Mouse (Mus musculus): ENCODE measurements around the gene Ctu2. TPM values are rescaled to one million over a fixed set of nuclear protein-coding genes. Genes with fewer than 3 reads are reported as not detected.

The Ctu2 gene
- total and polyA plus RNA-seq, 3 experiments, result 15.5 to 46.7 (median 18.1) TPM

Small RNA genes within 50 kb of the gene (microRNA-seq; reads per million reads assigned to microRNA genes)
- 0 reads per million in 2 experiments for gene Gm24366

Other genes starting within 250 kb of the Ctu2 start
- 10 to 100 TPM; 16.0 to 24.2 TPM for gene Zfpm1, start 194.0 kb upstream of the Ctu2 start, total RNA-seq (2021)
- gene Zfpm1, start 194.0 kb upstream of the Ctu2 start, polyA plus RNA-seq (2012; rRNA removed), result 37.4 and 60.4 TPM in 2 replicates
- gene Trhr2, start 115.4 kb upstream of the Ctu2 start, total RNA-seq (2021), result not detected
- not detected in 2 replicates for gene Trhr2, start 115.4 kb upstream of the Ctu2 start, polyA plus RNA-seq (2012; rRNA removed)
- gene Zc3h18, start 99.5 kb upstream of the Ctu2 start, total RNA-seq (2021), result 10 to 100 TPM; 36.9 to 44.8 TPM
- gene Zc3h18, start 99.5 kb upstream of the Ctu2 start, polyA plus RNA-seq (2012; rRNA removed), result 34.3 and 38.2 TPM in 2 replicates
- not detected for gene Il17c, start 54.1 kb upstream of the Ctu2 start, total RNA-seq (2021)
- gene Il17c, start 54.1 kb upstream of the Ctu2 start, polyA plus RNA-seq (2012; rRNA removed), result 0.16 TPM in 1 of 2 replicates, not detected in the other
- 10 to 100 TPM; 26.3 to 43.7 TPM for gene Cyba, start 43.2 kb upstream of the Ctu2 start, total RNA-seq (2021)
- 108 and 116 TPM in 2 replicates for gene Cyba, start 43.2 kb upstream of the Ctu2 start, polyA plus RNA-seq (2012; rRNA removed)
- 10 to 100 TPM in 1 of 2 experiments, 1 to 10 TPM in 1; 9.2 to 39.5 TPM for gene Mvd, start 32.7 kb upstream of the Ctu2 start, total RNA-seq (2021)
- gene Mvd, start 32.7 kb upstream of the Ctu2 start, polyA plus RNA-seq (2012; rRNA removed), result 39.7 and 73.8 TPM in 2 replicates
- gene Snai3, start 15.4 kb upstream of the Ctu2 start, total RNA-seq (2021), result not detected
- gene Snai3, start 15.4 kb upstream of the Ctu2 start, polyA plus RNA-seq (2012; rRNA removed), result 0.15 and 0.19 TPM in 2 replicates
- gene Rnf166, start 79 bp upstream of the Ctu2 start, total RNA-seq (2021), result 10 to 100 TPM; 42.8 to 83.8 TPM
- gene Rnf166, start 79 bp upstream of the Ctu2 start, polyA plus RNA-seq (2012; rRNA removed), result 132 and 157 TPM in 2 replicates
- 10 to 100 TPM; 15.1 to 26.4 TPM for gene Piezo1, start 75.2 kb downstream of the Ctu2 start, total RNA-seq (2021)
- 47.5 and 64.7 TPM in 2 replicates for gene Piezo1, start 75.2 kb downstream of the Ctu2 start, polyA plus RNA-seq (2012; rRNA removed)
- gene Cdt1, start 91.9 kb downstream of the Ctu2 start, total RNA-seq (2021), result 1 to 10 TPM; 5.0 to 7.0 TPM
- 19.9 and 22.4 TPM in 2 replicates for gene Cdt1, start 91.9 kb downstream of the Ctu2 start, polyA plus RNA-seq (2012; rRNA removed)
- 100 to 1,000 TPM in 1 of 2 experiments, 10 to 100 TPM in 1; 56.2 to 106 TPM for gene Aprt, start 100.8 kb downstream of the Ctu2 start, total RNA-seq (2021)
- 161 and 176 TPM in 2 replicates for gene Aprt, start 100.8 kb downstream of the Ctu2 start, polyA plus RNA-seq (2012; rRNA removed)
- gene Galns, start 135.3 kb downstream of the Ctu2 start, total RNA-seq (2021), result 1 to 10 TPM; 6.0 to 7.8 TPM
- gene Galns, start 135.3 kb downstream of the Ctu2 start, polyA plus RNA-seq (2012; rRNA removed), result 6.8 and 8.0 TPM in 2 replicates
- 10 to 100 TPM; 53.8 to 55.5 TPM for gene Trappc2l, start 135.5 kb downstream of the Ctu2 start, total RNA-seq (2021)
- 159 and 161 TPM in 2 replicates for gene Trappc2l, start 135.5 kb downstream of the Ctu2 start, polyA plus RNA-seq (2012; rRNA removed)
- not detected for gene Pabpn1l, start 146.6 kb downstream of the Ctu2 start, total RNA-seq (2021)
- not detected in 2 replicates for gene Pabpn1l, start 146.6 kb downstream of the Ctu2 start, polyA plus RNA-seq (2012; rRNA removed)
- gene Cbfa2t3, start 223.0 kb downstream of the Ctu2 start, total RNA-seq (2021), result 10 to 100 TPM; 13.9 to 16.2 TPM
- 19.3 and 20.3 TPM in 2 replicates for gene Cbfa2t3, start 223.0 kb downstream of the Ctu2 start, polyA plus RNA-seq (2012; rRNA removed)

Measured in adrenal gland, adult 2 months (tissue).